Mouse (Mus musculus) forebrain, postnatal 0 days (tissue): ENCODE measurements around the gene Dcaf17. TPM values are rescaled to one million over a fixed set of nuclear protein-coding genes. Genes with fewer than 3 reads are reported as not detected.

Experiments used
- ATAC-seq: fragments of 200-750 bp; cut with Nextera tagmentation; 2 replicates; pipeline ENCODE4 v1.8.0; 2017; ENCODE audit warnings: mild to moderate bottlenecking, moderate library complexity
- DNase-seq: peaks from one replicate; pipeline ENCODE4 v3.0.0-alpha.2; 2015
- H3K27ac ChIP-seq: fragments of 300-500 bp; sonication (generic); 2 replicates; pipeline ENCODE4 v1.5.1; 2014; ENCODE audit warnings: low read depth, mild to moderate bottlenecking, antibody characterized with exemption, low read length, moderate library complexity, mixed read lengths
- H3K27me3 ChIP-seq: fragments of 300-500 bp; sonication (generic); 2 replicates; pipeline ENCODE4 v1.6.1; 2014; ENCODE audit warnings: mild to moderate bottlenecking, low read length, mixed read lengths; ENCODE audit not compliant: insufficient read depth
- H3K36me3 ChIP-seq: fragments of 300-500 bp; sonication (generic); 2 replicates; pipeline ENCODE4 v1.6.1; 2014; ENCODE audit warnings: mild to moderate bottlenecking, moderate library complexity; ENCODE audit not compliant: insufficient read depth
- H3K4me1 ChIP-seq: fragments of 300-500 bp; sonication (generic); 2 replicates; pipeline ENCODE4 v1.6.1; 2014; ENCODE audit warnings: antibody characterized with exemption; ENCODE audit not compliant: insufficient read depth
- H3K4me2 ChIP-seq: fragments of 300-500 bp; sonication (generic); 2 replicates; pipeline ENCODE4 v1.6.1; 2014; ENCODE audit warnings: low read depth, mild to moderate bottlenecking, moderate library complexity
- H3K4me3 ChIP-seq: fragments of 300-500 bp; sonication (generic); 2 replicates; pipeline ENCODE4 v1.5.1; 2014; ENCODE audit warnings: low read depth, low read length, mixed read lengths
- H3K9ac ChIP-seq: fragments of 300-500 bp; sonication (generic); 2 replicates; pipeline ENCODE4 v1.6.1; 2014; ENCODE audit warnings: mild to moderate bottlenecking
- H3K9me3 ChIP-seq: fragments of 300-500 bp; sonication (generic); 2 replicates; pipeline ENCODE4 v1.6.1; 2016; ENCODE audit warnings: low read length
- CTCF ChIP-seq: sonication (generic); IDR thresholded peaks from 2 replicates; pipeline ENCODE4 v1.5.1; 2016; ENCODE audit warnings: antibody characterized with exemption, control low read depth, low read depth
- WGBS: fragments of 180-500 bp; shearing (Covaris S2); extraction: QIAGEN DNeasy Blood & Tissue Kit; methylation state at CpG from one replicate; pipeline ENCODE4 v1.1.7; 2014; 5-methylcytosine and 5-hydroxymethylcytosine counted together
- polyA plus RNA-seq: library from polyadenylated mRNA; unstranded; fragments of >200 nt; fragmentation: Nextera tagmentation; extraction: Ambion mirVana; gene quantifications from 2 replicates; pipeline ENCODE4 v1.2.1, GENCODE M21; 2015
- total RNA-seq: library from RNA; depleted of rRNA; stranded (reverse); fragments of >200 nt; gene quantifications from 2 replicates; pipeline ENCODE4 v1.2.3, GENCODE M21; 2014; rRNA removed

The Dcaf17 gene
- total RNA-seq (15.2 and 19.1 TPM in 2 replicates), polyA plus RNA-seq (18.7 and 23.7 TPM in 2 replicates)

DNA sequence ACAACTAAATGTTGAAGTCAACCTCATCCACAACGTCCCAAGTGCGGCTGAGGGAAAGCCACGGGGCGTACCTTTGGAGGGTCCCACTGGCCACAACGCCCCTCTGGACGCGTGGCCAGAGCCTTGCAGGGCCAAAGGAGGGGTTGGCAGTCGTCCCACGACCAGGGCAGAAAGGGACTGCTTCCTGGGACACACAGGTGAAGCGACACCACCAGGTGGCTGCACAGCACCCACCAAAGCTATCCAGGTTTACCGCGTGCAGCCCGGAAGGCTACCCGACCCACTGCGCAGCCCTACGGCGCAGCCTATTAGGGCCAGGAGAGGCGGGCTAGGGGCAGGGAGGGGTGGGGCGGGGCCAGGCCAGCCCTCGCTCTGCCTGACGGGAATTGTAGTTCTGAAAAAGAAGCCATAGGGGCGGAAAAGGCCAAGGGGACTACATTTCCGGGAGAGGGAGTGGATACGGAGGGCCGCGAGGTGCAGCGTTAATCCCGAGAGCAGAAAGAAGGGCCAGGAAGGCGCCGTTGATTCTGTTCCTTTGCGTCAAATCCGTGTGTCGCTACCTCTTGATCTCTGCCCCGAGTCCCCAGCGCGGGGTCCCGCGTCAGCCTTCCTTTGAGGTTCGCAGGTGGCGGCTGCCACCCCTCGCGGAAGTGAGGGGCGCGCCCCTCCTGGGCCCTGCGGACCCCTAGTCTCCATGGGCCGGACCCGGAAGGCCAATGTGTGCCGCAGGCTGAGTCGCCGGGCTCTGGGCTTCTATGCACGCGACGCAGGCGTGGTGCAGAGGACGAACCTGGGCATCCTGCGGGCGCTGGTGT is at the start of gene Dcaf17, which contains the start of gene Mettl8:
TSS of gene Dcaf17 (plus strand) at position 29 of the 815 bp plus-strand sequence.
TSS of gene Mettl8 (minus strand) at position 284 of the 815 bp plus-strand sequence.
- ATAC-seq (peak; percentile 99), DNase-seq (peak; percentile 97)
- peak; percentile 52 for TF ChIP-seq CTCF
- Histone ChIP-seq H3K9me3 (no peaks in the 10 kb centered on the region), H3K27me3 (no peaks in the 10 kb centered on the region), H3K4me3 (peak within 1 kb of the TSS; percentile 93), H3K27ac (peak within 1 kb of the TSS; percentile 98), H3K9ac (peak within 1 kb of the TSS; percentile 97), H3K4me1 (0 out of 2 replicates have a peak, but pooled peaks cover 12% of the 10 kb centered on the region), H3K4me2 (peak within 1 kb of the TSS; percentile 94), H3K36me3 (peaks cover 1% of the 10 kb centered on the region)
- under 1% methylated on average over 56 of the region's 57 CpGs for WGBS

DNA sequence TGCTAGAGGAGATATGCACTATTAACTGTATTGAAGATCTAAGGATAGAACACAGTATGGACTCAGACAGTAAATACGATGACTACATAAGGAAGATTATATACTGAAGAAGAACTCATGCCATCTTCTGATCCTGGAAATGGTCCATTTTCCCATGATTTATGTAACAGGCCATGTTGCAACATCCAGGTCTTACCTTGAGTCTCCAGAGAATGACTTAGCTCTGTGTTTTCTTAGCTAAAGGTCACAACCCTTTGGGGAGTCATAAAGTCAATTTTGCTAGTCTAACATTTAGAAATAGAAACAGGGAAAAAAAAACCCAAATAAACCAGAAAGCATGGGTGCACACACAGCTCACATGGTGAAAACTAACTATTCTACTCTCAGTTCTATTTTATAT is 43.3 kb upstream of the Dcaf17 start:
- Histone ChIP-seq H3K36me3 (no peaks in the 10 kb centered on the region; the same call in 1 of the 2 replicates), H3K27ac (no peak overlapping the region), H3K27me3 (no peaks in the 10 kb centered on the region), H3K9me3 (no peaks in the 10 kb centered on the region), H3K4me2 (no peak overlapping the region), H3K4me1 (no peaks in the 10 kb centered on the region), H3K4me3 (no peak overlapping the region), H3K9ac (no peak overlapping the region)
- DNase-seq (no peak), ATAC-seq (no peak)
- TF ChIP-seq CTCF: no peak
- WGBS: 94% methylated on average over 1 of the region's 1 CpGs

DNA sequence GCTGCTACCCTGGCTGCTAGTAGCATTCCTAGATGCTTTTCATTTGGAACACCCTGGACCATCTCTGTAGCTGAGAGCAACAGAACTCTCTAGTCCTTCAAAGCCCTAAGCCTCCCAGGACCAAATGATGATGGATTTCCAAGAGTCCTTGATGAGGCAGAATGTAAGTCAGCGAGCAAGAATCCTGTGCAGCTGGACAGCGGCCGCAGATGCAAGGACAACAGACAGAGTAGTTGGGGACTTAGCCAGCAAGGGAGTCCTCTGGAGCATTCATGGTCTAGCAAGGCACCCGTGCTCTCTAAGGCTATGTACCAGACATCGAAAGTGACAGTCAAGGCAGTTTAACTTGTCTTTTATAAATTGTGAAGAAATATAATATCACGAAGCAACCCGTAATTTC is 41.6 kb upstream of the Dcaf17 start:
- Histone ChIP-seq H3K27me3 (no peaks in the 10 kb centered on the region), H3K9me3 (no peaks in the 10 kb centered on the region), H3K4me2 (no peak overlapping the region), H3K4me1 (no peaks in the 10 kb centered on the region), H3K4me3 (no peak overlapping the region), H3K36me3 (no peaks in the 10 kb centered on the region; the same call in 1 of the 2 replicates), H3K9ac (no peak overlapping the region), H3K27ac (no peak overlapping the region)
- ATAC-seq: no peak
- WGBS: 95% methylated on average over 7 of the region's 7 CpGs
- DNase-seq: no peak
- TF ChIP-seq CTCF: no peak

DNA sequence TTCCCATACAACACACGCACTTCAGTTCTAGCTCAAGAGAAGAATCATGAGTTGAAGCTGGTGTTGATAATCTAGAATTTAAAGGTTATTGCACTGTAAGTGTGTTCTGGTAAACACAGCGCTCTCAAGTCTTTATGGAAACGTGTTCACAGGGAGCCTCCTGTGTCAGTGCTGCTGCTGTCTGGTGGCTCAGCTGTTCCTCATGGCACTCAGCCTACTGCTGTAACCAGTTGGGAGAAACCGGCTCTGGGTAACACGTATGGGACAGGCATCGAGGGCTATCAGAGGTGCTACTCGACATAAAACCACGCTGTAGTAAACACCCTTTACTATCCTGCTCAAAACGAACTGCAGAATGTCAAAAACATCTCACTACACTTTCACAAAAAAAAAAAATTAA is 35.9 kb upstream of the Dcaf17 start:
- H3K27ac ChIP-seq: peak overlapping the region; percentile 29; the same call in 1 of the 2 replicates

DNA sequence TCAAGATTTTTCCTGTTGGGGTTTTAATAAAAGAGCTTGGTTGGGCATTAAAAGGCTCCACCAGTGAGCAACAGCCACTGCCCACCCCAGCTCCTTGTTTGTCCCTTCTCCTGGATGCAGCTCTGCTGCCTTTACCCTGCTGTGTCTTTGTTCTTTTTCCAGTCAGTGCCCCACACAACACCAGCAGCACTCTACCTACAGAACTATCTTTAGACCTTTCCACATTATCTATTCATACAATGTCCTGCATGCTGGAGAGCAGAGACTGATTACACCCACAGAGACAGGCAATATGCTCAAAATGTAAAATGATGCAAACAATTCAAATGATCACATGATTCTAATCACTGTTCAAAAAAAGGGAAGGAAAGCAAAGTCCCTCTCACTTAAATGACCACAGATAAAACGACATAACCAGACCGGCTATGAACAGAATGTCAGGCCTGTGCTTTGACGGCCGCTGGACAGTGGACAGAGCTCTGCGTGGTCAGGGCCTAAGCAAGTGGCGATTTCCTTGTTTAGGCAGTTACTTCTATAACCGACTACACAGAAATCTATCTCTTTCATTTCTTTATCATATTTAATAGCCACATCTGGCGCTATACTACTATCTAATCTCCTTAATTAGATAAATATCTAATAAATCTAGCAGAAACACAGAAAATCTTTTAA is 35.3 kb upstream of the Dcaf17 start:
- ATAC-seq: no peak
- 53% methylated on average over 8 of the region's 8 CpGs for WGBS

More for the DNA sequence above, 35.9 kb upstream of the Dcaf17 start:
- no peaks in the 10 kb centered on the region for H3K9me3 ChIP-seq
- H3K4me3 ChIP-seq: no peak overlapping the region
- no peak overlapping the region for H3K4me2 ChIP-seq
- H3K9ac ChIP-seq: no peak overlapping the region
- H3K36me3 ChIP-seq: no peaks in the 10 kb centered on the region
- DNase-seq (peak; percentile 72), ATAC-seq (peak; percentile 66)
- H3K27me3 ChIP-seq: no peaks in the 10 kb centered on the region
- 40% methylated on average over 9 of the region's 9 CpGs for WGBS
- peaks cover 10% of the 10 kb centered on the region; the same call in 1 of the 2 replicates for H3K4me1 ChIP-seq
- no peak for TF ChIP-seq CTCF

DNA sequence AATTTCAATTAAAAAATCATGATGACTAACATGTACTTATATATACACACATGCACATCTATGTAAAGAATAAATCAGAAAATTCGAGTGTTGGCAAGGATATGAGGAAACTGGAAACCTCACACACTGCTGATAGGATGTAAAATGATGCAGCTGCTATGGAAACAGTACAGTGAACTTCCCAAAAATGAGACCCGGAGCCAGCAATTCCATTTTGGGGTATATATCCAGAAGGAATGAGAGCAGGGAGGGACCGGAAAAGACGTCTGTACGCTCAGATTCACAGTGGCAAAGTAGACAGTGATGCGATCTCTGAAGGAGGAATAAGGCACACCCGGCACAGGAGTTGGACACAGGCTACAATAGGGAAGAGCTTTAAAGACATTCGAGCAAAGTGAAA is 34.5 kb upstream of the Dcaf17 start:
- Histone ChIP-seq H3K36me3 (no peaks in the 10 kb centered on the region), H3K4me3 (no peak overlapping the region), H3K4me2 (no peak overlapping the region), H3K27ac (peak overlapping the region; percentile 42), H3K27me3 (no peaks in the 10 kb centered on the region), H3K9me3 (no peaks in the 10 kb centered on the region), H3K9ac (no peak overlapping the region), H3K4me1 (peaks cover 10% of the 10 kb centered on the region; the same call in 1 of the 2 replicates)
- ATAC-seq (peak; percentile 85), DNase-seq (peak; percentile 62)
- TF ChIP-seq CTCF: no peak
- 71% methylated on average over 8 of the region's 8 CpGs for WGBS

More for the DNA sequence above, 35.3 kb upstream of the Dcaf17 start:
- no peak for DNase-seq
- Histone ChIP-seq H3K9ac (no peak overlapping the region), H3K4me1 (peaks cover 10% of the 10 kb centered on the region; the same call in 1 of the 2 replicates), H3K27me3 (no peaks in the 10 kb centered on the region), H3K36me3 (no peaks in the 10 kb centered on the region), H3K9me3 (no peaks in the 10 kb centered on the region), H3K4me3 (no peak overlapping the region), H3K27ac (peak overlapping the region; percentile 29; the same call in 1 of the 2 replicates), H3K4me2 (no peak overlapping the region)
- TF ChIP-seq CTCF: no peak

DNA sequence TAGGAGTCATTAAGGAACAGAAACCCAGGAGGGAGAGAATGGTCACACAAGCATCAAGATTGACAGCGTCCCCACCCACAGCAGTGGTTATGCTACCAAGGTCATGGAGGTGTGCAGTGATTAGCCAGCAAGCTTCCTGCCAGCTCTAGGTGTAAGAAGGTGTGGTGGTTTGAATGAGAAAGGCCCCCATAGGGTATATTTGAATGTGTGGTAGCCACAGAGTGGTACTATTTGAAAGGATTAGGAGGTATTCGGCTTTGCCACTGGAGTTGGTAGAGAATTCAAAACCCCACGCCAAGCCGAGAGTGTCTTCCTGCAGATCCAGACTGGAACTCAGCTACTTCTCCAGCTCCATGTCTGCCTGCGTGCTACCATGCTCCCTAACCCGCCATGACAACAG is 32.1 kb upstream of the Dcaf17 start:
- no peak overlapping the region for H3K4me2 ChIP-seq
- H3K4me3 ChIP-seq: no peak overlapping the region
- no peak overlapping the region for H3K9ac ChIP-seq
- no peaks in the 10 kb centered on the region for H3K27me3 ChIP-seq
- no peak for TF ChIP-seq CTCF
- peaks cover 10% of the 10 kb centered on the region; the same call in 1 of the 2 replicates for H3K4me1 ChIP-seq
- no peak for ATAC-seq
- DNase-seq: no peak
- no peak overlapping the region for H3K27ac ChIP-seq
- WGBS: 95% methylated on average over 6 of the region's 6 CpGs
- no peaks in the 10 kb centered on the region for H3K9me3 ChIP-seq
- no peaks in the 10 kb centered on the region for H3K36me3 ChIP-seq
